Mouse (Mus musculus): ENCODE data around the gene Rag1.

Gene Rag1

DNA sequence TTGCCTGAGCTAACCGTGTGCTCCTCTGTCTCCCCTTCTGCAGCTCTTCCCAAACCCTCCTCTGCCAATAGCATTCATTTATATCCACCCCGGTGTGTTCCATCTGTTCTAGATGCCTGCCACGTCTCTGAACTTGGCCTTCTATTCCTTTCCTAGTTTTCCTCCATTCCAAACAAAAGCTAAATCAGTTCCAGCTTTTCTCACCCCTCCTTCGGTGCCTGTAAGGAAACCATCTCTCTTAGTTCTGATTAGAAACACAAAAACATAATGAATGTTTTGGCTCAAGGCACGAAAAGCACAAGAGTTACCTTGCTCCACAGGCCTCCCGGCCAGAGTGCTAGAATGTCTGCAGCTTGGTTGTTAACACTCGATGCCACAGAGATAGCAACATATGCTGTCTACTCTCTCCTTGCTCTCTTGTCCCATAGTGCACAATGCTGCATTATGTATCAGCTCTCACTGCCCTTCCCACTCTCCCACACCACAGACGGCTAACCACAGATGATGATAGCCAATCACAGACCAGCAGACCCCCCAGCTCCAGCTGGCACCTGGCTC is at the start of gene Rag1, which contains the start of gene B230118H07Rik:
Gene Rag1 (minus strand): TSS at position 388 of the 558 bp plus-strand sequence.
Gene B230118H07Rik (minus strand): TSS at position 419 of the 558 bp plus-strand sequence.
- no peak for DNase-seq (ENCODE audit: low spot score)

DNA sequence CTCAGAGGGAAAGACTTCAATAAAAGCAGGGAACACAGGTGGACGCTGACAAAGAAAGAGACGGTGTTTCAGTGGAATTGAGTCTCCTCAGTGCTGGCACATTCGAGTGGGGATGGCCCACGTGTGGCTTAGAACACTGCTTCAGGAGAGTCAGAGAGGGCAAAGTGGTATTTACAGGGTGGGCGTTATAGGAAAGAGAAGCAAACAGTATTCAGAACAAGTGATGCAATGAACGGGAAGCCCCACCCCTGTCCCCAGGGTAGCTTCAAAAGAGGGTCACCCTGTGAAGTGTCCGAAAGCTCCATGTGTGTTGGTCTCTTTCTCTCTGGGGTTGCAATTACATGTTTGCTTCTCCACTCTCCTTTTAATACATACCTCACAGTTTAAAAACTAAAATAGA is 46.3 kb upstream of the Rag1 start:
- no peak for DNase-seq (ENCODE audit: low spot score)

DNA sequence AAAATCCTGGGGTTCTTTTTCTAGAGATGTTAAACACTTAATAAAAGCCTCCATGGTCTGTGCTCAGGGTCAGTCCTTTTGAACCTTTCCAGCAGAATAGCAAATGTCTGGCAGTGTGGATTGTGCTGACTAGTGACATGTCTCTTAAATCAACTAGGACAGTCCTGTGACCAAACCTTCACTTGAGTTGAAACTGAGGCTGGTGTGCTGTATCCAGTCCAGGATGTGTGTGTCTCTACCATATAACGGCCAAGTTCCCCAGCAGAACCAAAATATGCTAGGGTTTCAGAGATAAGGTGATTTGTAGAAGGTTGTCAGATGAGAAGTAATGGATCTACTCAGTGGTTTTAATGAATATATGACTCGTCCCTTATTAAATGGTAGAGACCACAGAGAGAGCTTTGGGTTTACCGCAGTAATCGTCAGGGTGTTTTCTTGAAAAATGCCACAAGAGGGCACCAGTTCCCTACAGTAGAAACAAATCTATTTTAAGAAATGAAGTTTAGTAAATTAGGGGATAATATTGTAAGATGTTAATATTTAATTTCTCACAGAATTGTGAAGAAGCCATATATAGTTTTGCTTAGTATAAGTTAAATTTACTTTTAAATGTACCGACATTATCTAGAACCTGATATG is 44.4 kb upstream of the Rag1 start:
- no peak for DNase-seq (ENCODE audit: low spot score)

DNA sequence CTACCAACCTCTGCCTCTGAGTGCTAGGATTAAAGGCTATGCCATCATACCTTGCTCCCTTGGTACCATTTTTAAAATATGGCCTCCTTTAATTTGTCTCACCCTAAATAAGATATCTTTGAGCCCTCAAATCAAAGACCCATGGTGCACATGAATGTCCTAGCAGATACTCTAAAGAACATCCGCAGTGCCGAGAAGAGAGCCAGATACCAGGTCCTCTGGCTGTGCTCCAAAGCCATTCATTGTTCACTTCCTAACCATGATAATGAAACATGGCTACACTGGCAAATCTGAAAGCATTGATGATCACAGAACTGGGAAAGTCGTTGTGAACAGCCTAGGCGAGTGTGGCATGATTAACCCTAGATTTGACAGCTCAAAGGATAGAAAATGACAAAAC is 43.7 kb upstream of the Rag1 start:
- no peak for DNase-seq (ENCODE audit: low spot score)

DNA sequence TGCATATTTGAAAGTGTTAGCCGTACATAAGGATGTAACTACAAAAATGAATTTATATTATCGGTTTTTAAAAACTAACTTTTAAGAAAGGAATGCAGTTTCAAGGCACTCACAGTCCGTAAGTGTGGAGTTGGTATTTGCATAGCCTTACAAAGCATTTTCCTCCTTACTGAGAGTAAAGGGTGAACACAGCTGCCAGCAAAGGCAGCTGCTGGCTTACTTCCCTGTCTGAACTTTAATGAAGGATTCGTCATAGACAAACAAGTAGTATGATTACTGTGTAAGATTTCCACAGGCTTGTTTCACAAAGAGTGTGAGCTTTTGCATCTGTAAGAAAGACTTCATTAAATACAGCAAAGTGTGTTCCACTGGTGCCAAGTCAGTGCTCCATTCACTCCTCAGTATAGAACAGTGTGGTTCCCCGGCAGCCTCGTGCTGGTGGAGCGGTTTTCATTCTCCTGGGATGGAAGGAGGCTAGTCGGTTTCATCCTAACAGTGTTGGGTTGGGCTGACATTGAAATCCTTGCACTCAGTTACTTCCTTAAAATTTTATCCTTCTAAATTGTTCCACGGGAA is 41.0 kb upstream of the Rag1 start:
- DNase-seq (ENCODE audit: low spot score) = no peak

DNA sequence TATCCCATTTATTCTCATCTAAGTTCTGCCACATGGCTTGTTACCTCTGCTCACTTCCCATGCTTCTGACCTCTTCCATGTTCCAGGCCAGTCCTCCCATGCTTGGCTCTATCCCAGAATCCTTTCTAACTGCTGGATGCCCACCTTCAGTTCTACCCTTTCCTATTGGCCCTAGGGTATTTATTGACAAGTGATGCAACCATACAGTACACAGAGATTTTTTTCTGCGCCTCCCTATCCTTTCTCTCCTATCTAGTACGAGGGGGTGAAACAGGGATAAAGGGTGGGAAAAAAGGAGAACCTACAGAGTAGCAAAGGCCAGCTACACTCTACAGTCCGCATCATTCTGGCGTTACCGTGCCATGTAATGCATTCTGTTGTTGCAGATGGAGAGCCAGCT is 38.7 kb upstream of the Rag1 start:
- no peak for DNase-seq (ENCODE audit: low spot score)

DNA sequence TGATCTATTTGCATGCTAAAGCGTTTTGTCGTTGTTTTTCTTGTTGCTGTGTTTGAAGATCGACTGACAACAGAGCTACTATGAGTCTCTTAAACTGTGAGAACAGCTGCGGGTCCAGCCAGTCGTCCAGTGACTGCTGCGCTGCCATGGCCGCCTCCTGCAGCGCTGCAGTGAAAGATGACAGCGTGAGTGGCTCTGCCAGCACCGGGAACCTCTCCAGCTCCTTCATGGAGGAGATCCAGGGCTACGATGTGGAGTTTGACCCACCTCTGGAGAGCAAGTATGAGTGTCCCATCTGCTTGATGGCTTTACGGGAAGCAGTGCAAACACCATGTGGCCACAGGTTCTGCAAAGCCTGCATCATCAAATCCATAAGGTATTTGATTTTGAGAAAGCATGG is 35.1 kb upstream of the Rag1 start:
- no peak for DNase-seq (ENCODE audit: low spot score)

DNA sequence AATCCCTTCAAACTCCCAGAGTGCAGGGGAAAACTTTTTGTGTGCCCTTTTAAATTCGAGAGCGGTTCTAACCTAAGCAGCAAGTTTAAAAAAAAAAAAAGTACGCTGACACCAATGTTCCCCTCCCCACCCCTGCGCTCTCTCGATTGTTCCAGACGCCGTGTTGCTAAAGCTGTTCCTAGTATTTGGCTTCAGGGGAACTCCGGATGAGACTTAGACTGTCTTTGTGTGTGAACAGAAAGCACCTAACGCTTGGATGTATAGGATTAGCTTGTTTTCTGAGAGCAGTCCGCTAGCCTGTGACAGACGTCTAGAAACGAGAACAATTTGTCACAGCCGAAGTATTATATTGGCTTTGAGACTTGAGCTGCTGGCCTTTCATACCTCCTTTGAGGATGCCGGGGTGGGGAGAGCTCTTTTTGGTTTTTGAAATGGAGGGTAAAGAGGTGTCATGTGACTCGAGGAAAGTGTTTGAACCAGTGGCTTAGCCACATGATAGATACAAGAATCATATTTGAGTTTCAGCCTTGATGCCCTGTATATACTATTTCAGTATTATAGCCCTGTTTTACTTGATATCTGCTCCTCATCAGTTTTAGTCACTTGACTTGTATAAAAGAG is 30.0 kb upstream of the Rag1 start:
- no peak for DNase-seq (ENCODE audit: low spot score)

DNA sequence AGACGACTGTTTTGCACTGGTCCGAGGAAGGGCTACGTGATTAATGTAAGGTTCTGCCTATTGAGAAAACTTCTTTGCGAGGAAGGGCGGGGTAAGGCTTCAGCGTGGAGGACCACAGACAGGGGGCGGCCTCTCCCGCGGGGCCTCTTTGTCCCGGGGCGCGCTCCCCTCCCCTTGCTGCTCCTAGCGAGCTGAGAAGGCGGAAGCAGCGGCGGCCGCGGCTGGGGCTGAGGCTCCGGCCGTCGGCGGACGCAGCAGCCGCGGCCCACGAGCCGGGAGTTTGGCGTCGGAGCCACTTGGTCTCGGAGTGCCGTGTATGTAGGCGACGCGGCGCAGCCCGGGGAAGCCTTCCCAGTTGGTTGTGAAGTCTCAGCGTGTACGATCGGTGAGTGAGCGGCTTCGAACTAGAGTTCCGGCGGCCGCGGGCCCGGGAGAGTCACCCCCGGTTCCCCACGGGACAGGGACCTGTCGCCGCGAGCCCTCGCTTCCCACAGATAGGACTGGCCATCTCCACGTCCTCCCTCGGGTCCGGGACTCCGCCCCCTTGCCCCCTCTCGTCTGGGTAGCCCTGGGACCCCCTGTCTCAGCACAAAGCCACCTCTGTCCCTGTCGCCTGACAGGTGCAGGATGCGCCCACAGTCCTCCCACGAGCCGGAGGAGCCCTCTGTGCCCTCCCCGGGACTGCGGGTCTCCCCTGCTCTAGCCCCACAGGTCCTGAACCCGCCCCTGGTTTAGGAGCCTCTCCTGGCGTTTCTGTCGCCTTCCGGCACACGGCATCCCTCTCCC is 29.1 kb upstream of the Rag1 start, which contains the start of gene Traf6:
Gene Traf6 (plus strand): TSS at position 194 of the 786 bp plus-strand sequence.
- DNase-seq (ENCODE audit: low spot score) = peak; percentile 92

DNA sequence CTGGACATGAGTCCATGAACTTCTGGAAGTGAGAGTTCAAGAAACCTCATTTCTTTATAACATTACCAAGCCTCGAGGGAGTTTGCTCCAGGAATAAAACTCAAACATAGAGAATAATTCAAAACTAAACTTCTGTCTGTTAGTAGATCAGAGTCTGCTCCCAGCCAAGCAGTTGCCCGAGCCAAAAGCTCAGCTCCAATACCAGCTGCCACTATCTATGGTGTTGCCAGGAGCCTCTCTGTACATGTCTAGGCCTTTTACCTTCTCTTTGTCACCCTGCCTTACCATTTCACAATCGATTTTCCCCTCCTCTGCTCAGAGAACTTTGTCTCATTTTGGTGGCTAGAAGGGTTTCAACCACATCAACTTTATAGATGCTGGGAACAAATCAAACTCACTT is 24.2 kb upstream of the Rag1 start:
- DNase-seq (ENCODE audit: low spot score) = no peak

DNA sequence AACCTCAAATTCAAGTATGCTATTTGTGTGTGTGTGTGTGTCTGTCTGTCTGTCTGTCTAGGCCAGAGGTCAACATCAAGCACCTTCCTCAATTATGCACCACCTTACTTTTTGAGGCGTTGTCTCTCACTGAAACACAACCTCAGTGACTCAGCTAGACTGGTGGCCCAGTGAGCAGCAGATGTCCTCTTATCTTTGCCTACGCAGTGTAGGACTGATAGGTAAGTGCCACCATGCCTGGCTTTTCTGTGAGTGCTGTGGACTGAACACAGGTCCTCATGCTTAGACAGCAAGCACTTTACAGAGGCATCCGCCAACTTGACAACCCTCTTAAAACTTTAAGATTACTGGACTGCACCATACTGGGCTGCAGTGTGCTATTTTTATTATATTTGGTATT is 19.4 kb upstream of the Rag1 start:
- no peak for DNase-seq (ENCODE audit: low spot score)

DNA sequence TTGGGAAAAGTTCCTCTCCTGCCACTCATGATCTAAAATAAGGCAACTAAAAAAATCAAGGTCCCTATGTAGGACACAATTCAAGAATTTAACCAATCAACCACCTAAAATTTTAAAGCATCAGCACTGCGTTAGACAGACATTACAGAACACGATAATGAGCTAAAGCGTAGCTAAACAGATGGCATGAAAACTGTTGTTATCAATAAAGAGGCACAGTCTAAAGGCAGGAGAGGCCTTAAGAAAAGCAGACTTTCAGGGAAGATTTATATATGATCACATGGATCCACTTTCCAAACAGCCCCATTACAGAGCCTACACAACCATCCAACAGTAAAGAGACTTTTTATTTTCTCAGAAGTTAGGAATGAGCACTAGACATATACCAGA is 16.4 kb upstream of the Rag1 start:
- DNase-seq (ENCODE audit: low spot score) = no peak

DNA sequence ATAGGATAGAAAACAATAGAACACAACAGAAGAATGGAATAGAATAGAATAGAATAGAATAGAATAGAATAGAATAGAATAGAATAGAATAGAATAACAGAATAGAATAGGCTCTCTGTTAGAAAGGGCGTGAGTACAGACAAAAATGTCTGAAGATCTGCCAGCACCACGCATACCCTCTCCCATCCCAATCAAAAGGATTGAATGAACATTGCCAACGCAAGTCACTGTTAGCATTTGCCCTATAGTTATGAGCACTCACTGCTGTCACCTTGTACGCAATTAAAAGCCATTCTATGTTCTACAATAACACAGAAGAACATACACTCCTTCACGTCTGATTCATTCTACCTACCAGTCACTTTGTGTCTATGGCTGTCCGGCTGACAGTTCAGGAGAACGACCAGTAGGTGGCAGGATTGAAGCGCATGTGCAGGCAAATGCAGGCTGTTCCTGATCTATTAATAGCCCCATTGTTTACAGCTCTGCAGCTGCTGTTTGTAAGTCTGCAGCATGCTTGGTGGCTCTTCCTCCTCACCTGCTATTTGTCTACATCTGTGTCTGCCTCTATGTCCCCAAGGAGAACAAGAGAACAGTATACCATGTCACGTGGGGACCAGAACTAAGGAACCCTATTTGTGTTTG is 15.9 kb upstream of the Rag1 start:
- peak; percentile 79 for DNase-seq (ENCODE audit: low spot score)

DNA sequence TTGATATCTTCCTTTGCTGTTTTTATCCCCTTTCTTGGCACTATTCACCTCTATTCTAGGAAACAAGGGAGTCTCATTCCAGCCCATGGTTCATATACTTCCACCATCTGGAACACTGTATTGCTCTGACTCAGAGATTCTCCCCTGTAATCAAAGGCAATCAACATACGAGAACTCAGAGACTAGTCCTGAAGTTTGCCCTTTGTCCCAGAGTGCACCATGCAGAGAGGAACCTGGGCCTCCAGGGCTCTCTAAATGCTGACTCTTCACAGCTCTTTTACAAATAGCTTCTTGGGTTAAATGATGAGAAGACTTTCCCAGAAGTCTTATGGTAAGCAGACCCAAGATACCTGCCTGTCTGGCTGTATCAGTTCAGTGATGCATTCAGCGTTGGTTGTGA is 11.2 kb upstream of the Rag1 start:
- no peak for DNase-seq (ENCODE audit: low spot score)

DNA sequence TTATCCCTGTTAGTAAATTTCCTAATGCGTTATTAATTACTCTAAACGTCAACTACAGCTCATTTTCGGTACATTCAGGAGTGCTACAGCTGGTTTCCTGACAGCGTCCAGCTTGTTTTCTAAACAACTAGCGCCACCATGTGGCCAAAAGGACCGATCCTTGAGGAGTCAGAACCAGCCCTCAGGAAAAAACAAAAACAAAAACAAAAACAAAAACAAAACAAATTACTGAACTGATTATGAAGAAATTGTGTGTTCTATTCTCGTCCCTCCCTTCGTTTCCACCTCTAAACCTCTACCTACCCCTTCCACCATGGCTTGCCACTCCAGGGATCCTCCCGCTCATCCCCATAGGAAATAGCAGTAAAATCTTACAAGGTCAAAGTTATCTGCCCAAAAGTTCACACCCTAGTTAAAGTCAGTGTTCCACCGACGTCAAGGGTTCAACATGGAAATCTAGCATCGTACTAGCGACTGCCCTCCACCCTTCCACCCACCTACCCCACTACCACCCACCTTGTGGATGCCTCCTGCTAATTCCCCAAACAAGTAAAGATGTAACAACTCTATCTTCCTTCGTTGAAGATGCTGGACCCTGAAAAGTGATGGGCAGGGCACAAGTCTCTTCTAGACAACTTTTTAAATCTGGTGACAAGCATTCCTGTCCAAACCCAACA is 3.8 kb upstream of the Rag1 start:
- DNase-seq (ENCODE audit: low spot score) = peak; percentile 88

DNA sequence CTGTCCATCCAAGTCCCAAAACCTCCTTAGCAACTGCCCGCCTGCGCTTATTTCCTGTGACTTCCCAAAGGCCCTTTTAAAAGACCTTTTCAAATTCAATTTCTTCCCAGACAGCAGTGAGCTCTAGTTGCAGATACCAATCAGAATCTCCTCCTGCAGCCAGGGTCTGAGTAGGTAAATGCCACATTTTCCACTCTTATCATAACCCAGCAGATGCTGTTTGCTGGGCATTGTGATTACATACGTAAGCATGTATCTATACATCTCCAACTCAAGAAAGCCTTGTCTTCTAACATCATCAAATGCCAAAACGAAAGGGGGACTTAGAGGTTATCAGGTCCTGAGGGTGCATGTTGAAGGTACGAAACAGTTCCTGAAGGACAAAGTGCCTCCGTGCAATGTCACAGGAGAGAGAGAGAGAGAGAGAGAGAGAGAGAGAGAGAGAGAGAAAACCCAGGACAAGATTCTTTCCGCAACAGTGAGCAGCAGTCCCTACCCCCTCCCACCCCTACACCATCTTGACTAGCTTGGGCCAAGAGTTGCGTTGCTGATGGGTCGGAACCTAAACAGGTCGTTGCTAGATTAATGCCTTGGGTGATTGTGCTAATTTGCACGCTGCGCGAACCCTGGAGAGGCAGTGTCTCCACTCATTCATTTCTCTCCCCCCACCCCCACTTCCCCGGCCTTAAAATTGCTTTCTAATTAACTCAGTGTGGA is 3.1 kb upstream of the Rag1 start:
- DNase-seq (ENCODE audit: low spot score) = no peak

DNA sequence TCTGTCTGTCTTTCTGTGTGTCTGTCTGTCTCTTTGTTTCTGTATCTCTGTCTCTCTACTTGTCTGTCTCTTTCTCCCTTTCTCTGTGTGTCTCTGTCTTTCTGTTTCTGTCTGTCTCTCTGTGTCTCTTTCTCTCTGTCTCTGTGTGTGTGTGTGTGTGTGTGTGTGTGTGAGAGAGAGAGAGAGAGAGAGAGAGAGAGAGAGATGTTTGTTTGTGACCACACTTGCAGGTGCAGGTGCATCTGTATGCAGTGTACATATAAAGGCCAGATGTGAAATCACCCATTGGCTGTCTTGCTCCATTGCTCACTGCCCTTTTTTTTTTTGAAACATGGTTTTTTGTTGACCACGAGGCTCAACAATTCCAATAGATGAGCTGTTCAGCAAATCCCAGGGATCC is 1.1 kb upstream of the Rag1 start:
- DNase-seq (ENCODE audit: low spot score) = no peak

DNA sequence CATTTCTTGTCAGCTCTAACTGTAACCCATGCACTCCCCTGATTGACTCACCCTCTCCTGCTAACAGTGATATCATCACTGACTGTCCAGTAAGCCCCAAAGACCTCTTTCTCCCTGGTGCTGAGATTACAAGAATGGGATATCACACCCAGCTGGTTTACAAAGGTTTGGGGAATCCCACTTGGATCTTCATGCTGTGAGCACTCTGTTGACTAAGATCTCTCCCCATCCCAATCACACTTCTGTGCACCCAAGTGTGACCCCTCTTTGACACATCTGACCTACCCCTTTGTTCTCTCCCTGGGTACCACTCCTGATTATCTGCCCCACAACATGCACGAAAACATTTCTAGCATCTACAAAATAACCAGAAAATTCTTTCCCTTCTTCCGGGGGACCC is 940 bp downstream of the Rag1 start:
- DNase-seq (ENCODE audit: low spot score) = no peak

DNA sequence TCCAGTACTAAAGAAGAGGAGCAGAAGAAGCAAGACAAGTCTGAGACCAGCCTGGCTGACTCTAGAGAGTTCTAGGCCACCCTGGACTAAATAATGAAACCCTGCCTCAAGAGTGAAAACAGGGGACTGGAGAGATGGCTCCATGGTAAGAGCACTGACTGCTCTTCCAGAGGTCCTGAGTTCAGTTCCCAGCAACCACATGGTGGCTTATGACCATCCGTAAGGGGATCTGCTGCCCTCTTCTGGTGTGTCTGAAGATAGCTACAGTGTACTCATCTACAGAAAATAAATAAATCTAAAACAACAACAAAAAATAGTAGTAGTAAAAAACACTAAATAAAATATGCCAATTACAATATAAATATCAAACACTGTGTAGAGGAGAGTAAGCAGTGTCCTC is 3.5 kb downstream of the Rag1 start:
- no peak for DNase-seq (ENCODE audit: low spot score)

DNA sequence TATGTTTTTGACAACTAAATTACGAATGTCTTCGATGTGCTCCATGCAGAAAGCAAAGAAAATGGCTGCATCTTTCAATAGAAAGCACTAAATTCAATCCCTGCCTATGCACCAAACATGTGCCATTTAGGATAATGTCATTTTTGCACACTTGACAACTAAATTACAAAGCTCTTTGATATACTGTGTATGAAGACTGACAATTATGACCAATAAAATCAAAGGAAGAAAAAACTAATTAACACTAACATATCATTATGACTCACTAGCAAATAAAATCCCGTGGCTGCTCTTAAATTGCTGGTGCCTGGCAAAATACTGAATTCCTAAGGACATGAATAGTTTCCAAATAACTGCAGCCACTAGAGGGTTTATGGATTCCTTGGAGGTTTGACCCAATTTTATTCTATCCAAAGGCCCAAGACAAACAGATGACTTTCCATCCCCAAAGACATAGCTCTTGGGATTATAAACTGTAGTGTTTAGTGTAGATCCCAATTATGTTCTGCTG is 9.4 kb downstream of the Rag1 start:
- DNase-seq (ENCODE audit: low spot score) = no peak

Measured in testis, postnatal 10 days (tissue).